Mouse (Mus musculus) neural tube, embryonic 13.5 days (tissue): ENCODE measurements at regions not wholly inside any gene's neighbourhood (a gene's known extent, or its start where the extent isn't known, plus 50 kb on each side); places are given as distances from the start of the nearest gene placed in this dataset.

Experiments
- ATAC-seq: fragments of 200-750 bp; cut with Nextera tagmentation; 2 replicates; pipeline ENCODE4 v1.8.0; 2017; ENCODE audit warnings: low read depth, mild to moderate bottlenecking, moderate TSS enrichment, moderate library complexity
- H3K27ac ChIP-seq: fragments of 300-500 bp; sonication (generic); replicated peaks from 2 replicates; pipeline ENCODE4 v1.5.1; 2015; ENCODE audit warnings: moderate library complexity, mild to moderate bottlenecking, inconsistent platforms
- H3K27me3 ChIP-seq: fragments of 300-500 bp; sonication (generic); 2 replicates; pipeline ENCODE4 v1.6.1; 2015; ENCODE audit warnings: mild to moderate bottlenecking, inconsistent platforms
- H3K36me3 ChIP-seq: fragments of 300-500 bp; sonication (generic); 2 replicates; pipeline ENCODE4 v1.6.1; 2015; ENCODE audit warnings: mild to moderate bottlenecking, inconsistent platforms
- H3K4me1 ChIP-seq: fragments of 300-500 bp; sonication (generic); replicated peaks from 2 replicates; pipeline ENCODE4 v1.6.1; 2015; ENCODE audit warnings: inconsistent platforms
- H3K4me2 ChIP-seq: fragments of 300-500 bp; sonication (generic); 2 replicates; pipeline ENCODE4 v1.6.1; 2015; ENCODE audit warnings: inconsistent platforms, mild to moderate bottlenecking, moderate library complexity
- H3K4me3 ChIP-seq: fragments of 300-500 bp; sonication (generic); 2 replicates; pipeline ENCODE4 v1.5.1; 2015; ENCODE audit warnings: mild to moderate bottlenecking, inconsistent platforms
- H3K9ac ChIP-seq: fragments of 300-500 bp; sonication (generic); 2 replicates; pipeline ENCODE4 v1.6.1; 2015; ENCODE audit warnings: moderate library complexity, mild to moderate bottlenecking, inconsistent platforms
- H3K9me3 ChIP-seq: fragments of 300-500 bp; sonication (generic); 2 replicates; pipeline ENCODE4 v1.6.1; 2016; ENCODE audit warnings: inconsistent platforms
- whole genome bisulfite sequencing: fragments of 180-500 bp; shearing (Covaris S2); methylation state at CpG from one replicate; pipeline ENCODE4 v1.1.7; 2015; 5-methylcytosine and 5-hydroxymethylcytosine counted together

DNA sequence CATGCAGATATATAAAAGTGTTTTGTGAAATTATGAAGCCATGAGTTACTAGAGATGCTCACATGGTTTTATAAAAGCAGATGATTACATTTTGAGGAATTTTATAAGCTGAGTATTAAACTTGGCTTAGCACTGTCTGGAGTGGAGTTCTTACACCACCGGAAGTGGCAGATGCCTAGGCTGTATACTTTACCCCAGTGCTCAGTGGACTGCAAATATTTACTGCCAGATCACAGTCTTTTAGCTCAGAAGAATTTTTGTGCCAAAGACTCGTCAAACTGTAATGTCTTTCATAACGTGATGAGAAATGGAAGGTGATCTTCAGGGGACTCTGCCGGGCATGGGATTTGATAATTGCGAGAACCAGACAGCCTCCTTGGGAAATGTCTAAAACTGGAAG is 136.1 kb upstream of the 9330182O14Rik start:
- H3K9ac ChIP-seq, result no peak overlapping the region
- no peak overlapping the region for H3K4me2 ChIP-seq
- H3K36me3 ChIP-seq, result no peaks in the 10 kb centered on the region
- H3K27me3 ChIP-seq, result no peaks in the 10 kb centered on the region
- WGBS, result 75% methylated on average over 5 of the region's 5 CpGs
- ATAC-seq, result no peak
- no peaks in the 10 kb centered on the region for H3K9me3 ChIP-seq
- no peak overlapping the region for H3K4me3 ChIP-seq
- H3K27ac ChIP-seq, result no peak overlapping the region
- H3K4me1 ChIP-seq, result peaks cover 9% of the 10 kb centered on the region; the same call in 1 of the 2 replicates

DNA sequence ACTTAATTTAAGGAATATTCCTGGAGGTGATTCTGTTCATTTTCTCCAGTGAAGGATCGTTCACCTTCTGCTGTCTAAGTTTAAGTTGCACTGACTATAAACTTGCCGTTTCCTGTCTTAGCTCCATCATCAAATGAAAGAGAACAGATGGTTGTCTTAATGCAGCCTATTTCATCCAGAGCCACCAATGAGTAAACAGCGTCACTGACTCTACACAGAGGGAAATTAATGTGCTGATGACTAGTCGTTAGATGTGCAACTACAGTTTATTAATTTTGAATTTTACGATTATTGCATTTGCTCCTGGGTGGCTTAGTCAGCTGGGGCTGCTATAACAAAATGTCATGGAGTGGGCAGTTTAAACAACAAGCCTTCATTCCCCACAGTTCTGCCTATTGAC is 134.1 kb upstream of the 9330182O14Rik start:
- Histone ChIP-seq H3K4me1 (peaks cover 9% of the 10 kb centered on the region; the same call in 1 of the 2 replicates), H3K9me3 (no peaks in the 10 kb centered on the region), H3K4me3 (no peak overlapping the region), H3K9ac (no peak overlapping the region), H3K4me2 (no peak overlapping the region), H3K36me3 (no peaks in the 10 kb centered on the region), H3K27ac (no peak overlapping the region), H3K27me3 (no peaks in the 10 kb centered on the region)
- ATAC-seq, result 0 out of 2 replicates have a peak, but pooled peaks have one; percentile 73
- WGBS, result 57% methylated on average over 5 of the region's 5 CpGs

DNA sequence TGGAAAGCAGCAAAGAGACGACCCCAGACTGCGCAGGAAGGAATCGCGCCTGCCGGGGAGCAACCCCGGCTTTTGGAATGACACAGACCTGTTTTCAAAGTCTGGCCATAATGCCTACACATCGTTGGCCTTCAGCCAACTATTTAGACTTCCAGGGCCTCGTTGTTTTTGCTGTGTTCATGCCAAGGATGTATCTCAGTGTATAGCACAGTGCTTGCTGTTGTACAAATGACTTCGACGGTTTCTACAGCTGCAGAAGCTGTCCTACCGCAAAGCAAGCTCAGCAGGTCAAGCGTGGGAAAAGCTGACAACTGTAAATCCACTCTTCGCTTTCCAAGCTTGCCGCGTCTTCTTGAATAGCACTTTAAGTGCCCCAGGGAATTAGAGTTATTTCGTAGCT is 129.1 kb upstream of the 9330182O14Rik start:
- Histone ChIP-seq H3K9ac (no peak overlapping the region), H3K4me3 (no peak overlapping the region), H3K27me3 (no peaks in the 10 kb centered on the region), H3K4me2 (no peak overlapping the region), H3K9me3 (no peaks in the 10 kb centered on the region), H3K4me1 (no peaks in the 10 kb centered on the region), H3K36me3 (no peaks in the 10 kb centered on the region), H3K27ac (no peak overlapping the region)
- 75% methylated on average over 16 of the region's 16 CpGs for WGBS
- ATAC-seq, result no peak

DNA sequence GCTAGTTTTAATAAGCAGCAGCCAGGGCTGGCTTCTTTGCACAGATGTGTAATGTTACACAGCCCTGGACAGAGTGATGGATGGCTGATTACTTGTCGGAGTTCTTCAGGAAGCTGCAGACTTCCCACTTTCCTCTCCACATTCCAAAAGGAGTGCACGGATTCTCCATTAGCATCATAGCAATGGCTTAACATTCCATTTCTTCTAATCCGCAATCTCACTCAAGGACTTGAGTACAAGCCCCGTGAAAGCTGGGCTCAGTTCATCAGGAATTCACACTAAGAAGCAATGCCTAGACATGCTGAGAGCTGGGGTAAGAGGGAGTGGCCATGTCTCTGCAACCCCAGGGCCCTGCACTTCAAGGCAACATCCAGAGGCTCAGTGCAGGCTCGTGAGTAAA is 126.3 kb upstream of the 9330182O14Rik start:
- WGBS, result 34% methylated on average over 5 of the region's 5 CpGs
- H3K27ac ChIP-seq, result no peak overlapping the region
- H3K4me2 ChIP-seq, result no peak overlapping the region
- H3K36me3 ChIP-seq, result no peaks in the 10 kb centered on the region
- no peaks in the 10 kb centered on the region for H3K4me1 ChIP-seq
- no peak overlapping the region for H3K4me3 ChIP-seq
- no peaks in the 10 kb centered on the region for H3K9me3 ChIP-seq
- ATAC-seq, result no peak
- H3K9ac ChIP-seq, result no peak overlapping the region
- H3K27me3 ChIP-seq, result no peaks in the 10 kb centered on the region

DNA sequence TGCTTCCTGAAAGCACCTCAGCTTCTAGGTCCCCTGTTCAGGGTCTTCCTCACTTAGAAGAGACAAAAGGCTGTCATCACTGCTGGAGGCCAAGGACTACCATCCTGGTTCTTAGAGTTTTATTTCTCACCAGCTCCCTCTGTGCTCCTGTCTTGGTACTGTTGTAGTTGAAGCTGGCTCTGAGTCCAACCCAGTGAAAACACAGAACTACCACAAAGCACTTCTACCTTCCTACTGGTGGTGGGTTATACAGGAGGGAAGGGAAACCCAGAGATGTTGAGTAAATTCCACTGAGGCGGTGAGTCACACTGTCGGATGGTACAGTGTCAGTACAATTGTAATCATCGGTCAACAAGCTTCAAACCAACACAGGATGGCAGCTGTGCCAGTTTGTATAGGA is 120.3 kb upstream of the 9330182O14Rik start:
- Histone ChIP-seq H3K9me3 (no peaks in the 10 kb centered on the region), H3K27me3 (no peaks in the 10 kb centered on the region), H3K36me3 (no peaks in the 10 kb centered on the region), H3K4me3 (no peak overlapping the region), H3K27ac (no peak overlapping the region), H3K9ac (no peak overlapping the region), H3K4me1 (peaks cover 3% of the 10 kb centered on the region), H3K4me2 (no peak overlapping the region)
- 85% methylated on average over 3 of the region's 3 CpGs for WGBS
- no peak for ATAC-seq

DNA sequence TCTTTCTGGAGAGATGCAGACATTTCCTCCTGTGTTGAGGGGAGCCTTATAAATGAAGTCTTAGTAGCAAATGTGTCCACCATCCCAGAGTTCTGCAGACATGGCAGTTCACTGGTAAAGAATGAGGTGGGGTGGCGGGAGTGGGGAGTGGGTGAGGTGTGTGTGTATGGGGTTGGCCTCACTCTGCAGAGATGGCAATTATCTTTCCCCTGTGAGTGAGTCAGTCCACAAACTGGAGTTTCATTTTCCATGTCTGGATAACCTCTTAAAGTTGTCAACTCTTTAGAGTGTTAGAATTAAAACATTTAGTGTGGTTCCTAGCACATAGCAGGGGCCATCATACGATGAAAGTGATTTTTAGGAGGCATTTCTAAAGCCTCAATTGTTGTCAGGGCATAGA is 117.1 kb upstream of the 9330182O14Rik start:
- no peak for ATAC-seq
- Histone ChIP-seq H3K9me3 (no peaks in the 10 kb centered on the region), H3K4me3 (no peak overlapping the region), H3K9ac (no peak overlapping the region), H3K27ac (no peak overlapping the region), H3K4me1 (peaks cover 3% of the 10 kb centered on the region), H3K4me2 (no peak overlapping the region), H3K27me3 (no peaks in the 10 kb centered on the region), H3K36me3 (no peaks in the 10 kb centered on the region)
- WGBS, result 96% methylated on average over 2 of the region's 2 CpGs

DNA sequence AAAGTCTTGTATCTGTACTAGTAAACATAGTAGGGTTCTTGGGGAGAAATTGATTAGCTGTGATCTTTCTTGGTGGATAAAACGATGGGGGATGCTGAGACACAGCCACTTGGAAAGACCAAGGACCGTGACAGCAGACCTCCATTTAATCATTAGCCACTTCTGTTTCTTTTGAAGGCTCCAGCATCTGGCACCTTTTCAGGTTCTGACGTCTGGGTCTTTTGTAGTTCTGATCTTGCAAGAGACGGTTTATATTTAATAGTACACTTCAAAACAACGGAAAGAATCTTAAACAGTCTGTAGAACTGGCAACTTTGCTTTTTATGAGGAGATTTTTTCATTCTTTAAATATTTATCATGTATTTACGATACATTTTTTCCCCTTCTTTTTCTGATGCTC is 116.6 kb upstream of the 9330182O14Rik start:
- H3K27ac ChIP-seq, result no peak overlapping the region
- no peak for ATAC-seq
- H3K9me3 ChIP-seq, result no peaks in the 10 kb centered on the region
- H3K9ac ChIP-seq, result no peak overlapping the region
- H3K4me3 ChIP-seq, result no peak overlapping the region
- no peak overlapping the region for H3K4me2 ChIP-seq
- H3K36me3 ChIP-seq, result no peaks in the 10 kb centered on the region
- H3K27me3 ChIP-seq, result no peaks in the 10 kb centered on the region
- 41% methylated on average over 6 of the region's 6 CpGs for WGBS
- H3K4me1 ChIP-seq, result peaks cover 3% of the 10 kb centered on the region

DNA sequence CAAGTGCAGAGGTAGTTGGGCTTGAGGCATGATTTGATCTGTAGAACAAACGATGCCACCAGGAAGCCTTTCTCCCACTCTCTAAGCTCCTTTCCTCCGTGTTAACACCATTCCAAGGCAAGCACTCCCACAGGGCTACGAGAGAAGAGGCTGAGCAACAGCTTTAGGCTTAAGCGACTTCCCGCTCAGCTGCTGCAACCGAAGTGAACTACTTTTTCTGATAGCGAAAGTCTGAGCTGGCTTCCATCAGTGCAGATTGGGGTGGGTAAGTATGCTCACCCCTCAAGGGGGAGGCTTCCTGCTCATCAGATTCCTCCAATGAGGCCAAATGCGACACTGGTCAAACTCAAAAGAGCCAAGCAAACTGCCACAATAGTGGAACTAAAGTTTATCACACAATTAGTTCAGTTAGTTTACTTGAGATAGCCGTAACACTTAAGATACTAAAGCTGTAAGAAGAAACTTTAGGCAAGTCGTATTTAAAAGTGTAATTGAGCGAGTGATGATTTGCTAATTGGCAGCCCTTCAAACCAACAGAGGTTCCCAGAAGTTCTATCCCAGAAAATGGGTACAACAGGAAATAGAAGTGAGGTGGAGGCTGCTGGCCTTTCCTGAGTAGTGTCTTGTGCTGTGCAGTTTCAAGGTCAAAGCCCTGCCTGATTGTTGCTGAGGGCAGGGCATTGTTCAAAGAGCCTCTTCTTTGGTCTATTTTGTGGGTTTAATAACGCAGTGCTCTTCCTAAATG is 115.9 kb upstream of the 9330182O14Rik start:
- no peak overlapping the region for H3K4me2 ChIP-seq
- H3K9ac ChIP-seq, result no peak overlapping the region
- H3K4me1 ChIP-seq, result peaks cover 3% of the 10 kb centered on the region
- ATAC-seq, result no peak
- H3K27me3 ChIP-seq, result no peaks in the 10 kb centered on the region
- H3K9me3 ChIP-seq, result no peaks in the 10 kb centered on the region
- WGBS, result 39% methylated on average over 12 of the region's 12 CpGs
- H3K27ac ChIP-seq, result no peak overlapping the region
- no peaks in the 10 kb centered on the region for H3K36me3 ChIP-seq
- H3K4me3 ChIP-seq, result no peak overlapping the region

DNA sequence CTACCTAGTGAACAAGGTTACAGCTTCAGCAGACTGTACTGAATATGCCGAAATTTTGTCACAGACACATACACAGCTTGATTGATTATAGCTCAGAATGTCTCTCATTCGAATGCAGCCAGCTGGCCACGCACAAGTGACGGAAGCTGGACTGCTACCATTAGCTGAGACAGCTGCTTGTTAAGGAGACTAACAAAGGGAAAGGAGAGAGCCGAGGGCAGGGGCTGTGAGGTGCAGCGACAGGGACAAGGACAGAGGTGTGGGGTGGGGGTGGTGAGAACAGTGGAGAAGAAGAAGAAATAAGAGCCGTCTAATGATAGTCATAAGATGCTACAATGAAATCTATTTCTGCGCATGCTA is 115.4 kb upstream of the 9330182O14Rik start:
- Histone ChIP-seq H3K27me3 (no peaks in the 10 kb centered on the region), H3K9ac (no peak overlapping the region), H3K27ac (no peak overlapping the region), H3K4me2 (no peak overlapping the region), H3K4me1 (peaks cover 3% of the 10 kb centered on the region), H3K9me3 (no peaks in the 10 kb centered on the region), H3K4me3 (no peak overlapping the region), H3K36me3 (no peaks in the 10 kb centered on the region)
- WGBS, result 35% methylated on average over 8 of the region's 8 CpGs
- ATAC-seq, result no peak

DNA sequence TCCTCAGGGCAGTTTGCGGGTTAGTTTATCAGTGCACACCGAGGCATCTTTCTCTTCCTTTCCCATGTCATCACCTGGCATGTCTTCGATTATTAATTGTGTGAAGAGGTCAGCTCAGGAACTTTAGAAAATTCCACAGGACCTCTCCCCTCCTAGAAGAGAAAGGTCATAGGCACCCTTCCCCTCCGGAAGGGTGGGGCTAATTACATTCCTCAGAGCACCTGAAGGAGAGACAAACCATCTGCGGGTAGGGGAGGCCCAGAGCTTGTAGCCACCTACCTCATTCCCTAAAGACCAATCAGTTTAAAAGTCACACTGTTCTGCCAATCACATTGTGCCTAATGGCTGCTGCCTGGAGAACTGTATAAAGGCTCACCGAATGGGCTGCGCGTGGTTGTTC is 114.9 kb upstream of the 9330182O14Rik start:
- no peaks in the 10 kb centered on the region for H3K27me3 ChIP-seq
- H3K9ac ChIP-seq, result no peak overlapping the region
- no peak overlapping the region for H3K27ac ChIP-seq
- WGBS, result 85% methylated on average over 8 of the region's 8 CpGs
- no peak for ATAC-seq
- no peak overlapping the region for H3K4me3 ChIP-seq
- no peak overlapping the region for H3K4me2 ChIP-seq
- no peaks in the 10 kb centered on the region for H3K36me3 ChIP-seq
- H3K4me1 ChIP-seq, result peaks cover 3% of the 10 kb centered on the region
- no peaks in the 10 kb centered on the region for H3K9me3 ChIP-seq

DNA sequence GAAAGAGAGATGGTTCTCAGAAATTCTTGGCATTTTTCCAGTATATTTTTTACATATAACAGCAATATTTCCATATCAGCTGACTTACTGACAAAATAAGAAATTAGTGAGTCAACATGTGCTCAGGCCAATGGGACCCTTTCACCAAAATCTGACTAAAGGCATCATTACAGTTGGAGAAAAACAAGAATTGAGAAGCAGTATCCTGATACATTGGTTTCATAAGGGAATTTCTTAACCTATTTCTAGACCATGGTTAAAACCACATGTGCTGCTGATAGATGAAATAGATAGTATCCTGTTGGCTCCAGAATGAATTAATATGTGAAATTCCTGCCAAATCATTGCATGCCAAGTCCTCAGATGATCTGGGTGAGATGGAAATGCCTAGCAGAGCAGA is 114.1 kb upstream of the 9330182O14Rik start:
- H3K9me3 ChIP-seq, result no peaks in the 10 kb centered on the region
- no peak overlapping the region for H3K4me3 ChIP-seq
- H3K27ac ChIP-seq, result no peak overlapping the region
- H3K4me1 ChIP-seq, result peaks cover 3% of the 10 kb centered on the region
- H3K36me3 ChIP-seq, result no peaks in the 10 kb centered on the region
- H3K4me2 ChIP-seq, result no peak overlapping the region
- no peak for ATAC-seq
- no peak overlapping the region for H3K9ac ChIP-seq
- H3K27me3 ChIP-seq, result no peaks in the 10 kb centered on the region

DNA sequence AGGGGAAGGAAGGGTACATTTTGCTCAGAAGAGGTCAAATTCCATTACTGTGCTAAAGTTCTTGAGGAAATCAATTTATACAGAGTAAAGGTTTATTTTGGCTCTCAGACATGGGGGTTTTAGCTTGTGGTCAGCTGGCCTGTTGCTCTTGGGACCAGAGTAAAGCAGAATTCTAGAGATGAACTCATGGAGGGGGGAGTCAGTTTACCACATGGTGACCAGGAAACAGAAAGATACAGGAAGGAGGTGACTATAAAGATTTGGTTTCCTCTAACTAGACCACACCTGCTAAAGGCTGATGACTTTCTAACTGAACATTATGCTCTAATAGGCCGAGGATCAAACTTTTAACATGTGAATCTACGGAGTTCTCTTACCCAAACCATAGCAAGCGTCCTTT is 113.5 kb upstream of the 9330182O14Rik start:
- peaks cover 3% of the 10 kb centered on the region for H3K4me1 ChIP-seq
- no peak overlapping the region for H3K27ac ChIP-seq
- no peaks in the 10 kb centered on the region for H3K27me3 ChIP-seq
- H3K9me3 ChIP-seq, result no peaks in the 10 kb centered on the region
- no peak overlapping the region for H3K4me3 ChIP-seq
- H3K36me3 ChIP-seq, result no peaks in the 10 kb centered on the region
- no peak overlapping the region for H3K9ac ChIP-seq
- ATAC-seq, result no peak
- no peak overlapping the region for H3K4me2 ChIP-seq
- 93% methylated on average over 3 of the region's 3 CpGs for WGBS

DNA sequence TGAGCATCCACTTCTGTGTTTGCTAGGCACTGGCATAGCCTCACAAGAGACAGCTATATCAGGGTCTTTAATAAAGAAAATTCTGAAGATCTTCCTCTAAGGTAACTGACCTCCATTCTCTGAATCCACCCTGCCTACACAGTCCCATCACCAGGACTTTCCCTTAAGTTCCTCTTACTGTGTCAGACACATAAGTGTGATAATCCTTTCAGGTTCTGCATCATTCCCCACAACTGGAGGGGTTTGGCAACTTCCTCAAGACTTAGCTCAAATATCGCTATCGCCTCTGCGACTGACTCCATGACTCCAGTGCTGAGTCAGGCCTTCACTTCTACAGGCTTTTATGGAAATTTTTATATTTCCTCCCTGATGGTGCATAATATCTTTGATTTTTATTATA is 111.0 kb upstream of the 9330182O14Rik start:
- Histone ChIP-seq H3K4me3 (no peak overlapping the region), H3K4me1 (no peaks in the 10 kb centered on the region; the same call in 1 of the 2 replicates), H3K36me3 (no peaks in the 10 kb centered on the region), H3K4me2 (no peak overlapping the region), H3K9me3 (no peaks in the 10 kb centered on the region), H3K27me3 (no peaks in the 10 kb centered on the region), H3K9ac (no peak overlapping the region), H3K27ac (no peak overlapping the region)
- no peak for ATAC-seq
- WGBS, result 88% methylated on average over 3 of the region's 3 CpGs
